Mouse (Mus musculus): ENCODE measurements at regions not wholly inside any gene's neighbourhood (a gene's known extent, or its start where the extent isn't known, plus 50 kb on each side); places are given as distances from the start of the nearest gene placed in this dataset.

DNA sequence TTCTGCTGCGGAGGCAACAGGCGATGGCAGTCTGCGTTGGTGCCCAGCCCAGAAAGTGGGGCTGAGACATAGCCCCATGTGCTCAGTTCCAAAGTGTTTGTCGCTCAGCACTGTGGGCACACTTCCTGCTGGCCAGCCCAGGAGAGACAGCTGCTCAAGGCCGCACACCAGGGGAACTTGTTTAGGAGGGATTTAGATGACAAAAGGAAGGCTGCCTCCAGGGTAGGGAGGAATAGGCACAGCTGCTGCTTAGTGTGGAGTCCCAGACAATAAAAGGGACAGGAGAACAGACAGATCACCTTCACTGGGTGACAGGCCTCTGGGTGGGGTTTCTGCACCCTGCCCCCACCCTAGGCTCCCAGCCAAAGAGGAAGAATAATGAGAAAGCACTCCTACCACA lies 169.2 kb upstream of the Ctnnb1 start:
- no peak for TF ChIP-seq POLR2A (IDR thresholded peaks at IDR 0.05; ENCODE audit: borderline replicate concordance, extremely low read depth, low read depth, low read length)
- TF ChIP-seq CTCF (IDR thresholded peaks at IDR 0.05; ENCODE audit: insufficient read depth, low read length): no peak
